Mouse (Mus musculus) testis, adult 2 months (tissue): ENCODE results near the gene C1qtnf3. TPM values are rescaled to one million over a fixed set of nuclear protein-coding genes. Genes with fewer than 3 reads are reported as not detected.

Experiments
- H3K27ac ChIP-seq: fragments of 200-500 bp; 2 replicates; pipeline ENCODE4 v1.5.1; 2012; ENCODE audit warnings: low read depth, low read length; ENCODE audit not compliant: control insufficient read depth, insufficient read depth
- H3K27me3 ChIP-seq: fragments of 200-500 bp; 2 replicates; pipeline ENCODE4 v1.6.1; 2012; ENCODE audit warnings: mild to moderate bottlenecking, low read length, moderate library complexity; ENCODE audit not compliant: control insufficient read depth, insufficient read depth
- H3K36me3 ChIP-seq: fragments of 200-500 bp; 2 replicates; pipeline ENCODE4 v1.6.1; 2012; ENCODE audit warnings: mild to moderate bottlenecking, low read length; ENCODE audit not compliant: control insufficient read depth, insufficient read depth
- H3K4me1 ChIP-seq: fragments of 200-500 bp; 2 replicates; pipeline ENCODE4 v1.6.1; 2012; ENCODE audit warnings: low read length; ENCODE audit not compliant: control insufficient read depth, insufficient read depth
- H3K4me3 ChIP-seq: fragments of 200-500 bp; 2 replicates; pipeline ENCODE4 v1.5.1; 2012; ENCODE audit warnings: low read depth, mild to moderate bottlenecking, low read length, moderate library complexity, mixed read lengths; ENCODE audit not compliant: control insufficient read depth
- CTCF ChIP-seq: fragments of 200-500 bp; IDR thresholded peaks from 2 replicates; pipeline ENCODE4 v1.5.1; 2012; ENCODE audit warnings: low read depth, mild to moderate bottlenecking, inconsistent platforms, low read length, moderate library complexity; ENCODE audit not compliant: control insufficient read depth, insufficient read depth, insufficient replicate concordance
- POLR2A ChIP-seq: fragments of 200-500 bp; IDR thresholded peaks from 2 replicates; pipeline ENCODE4 v1.6.1; 2012; ENCODE audit warnings: low read depth, mild to moderate bottlenecking, inconsistent platforms, low read length, moderate library complexity; ENCODE audit not compliant: control insufficient read depth
- polyA plus RNA-seq: library from polyadenylated mRNA; depleted of rRNA; stranded (reverse); fragments of >200 nt; gene quantifications from 2 replicates; pipeline ENCODE4 v1.2.3, GENCODE M21; 2012; rRNA removed

Gene C1qtnf3
- polyA plus RNA-seq, 1 experiment: 3.1 TPM

- Histone ChIP-seq H3K4me1 (no peaks in the 10 kb centered on the region), H3K4me3 (no peak overlapping the region), H3K36me3 (no peaks in the 10 kb centered on the region), H3K27me3 (no peaks in the 10 kb centered on the region), H3K27ac (no peak overlapping the region)
- no peak for TF ChIP-seq CTCF
- no peak for TF ChIP-seq POLR2A
Observed at GRCm38 (mm10) chr15:11010976-11011548, 58.9 kb downstream of the C1qtnf3 start.

- TF ChIP-seq POLR2A (no peak), CTCF (no peak)
- no peaks in the 10 kb centered on the region for H3K36me3 ChIP-seq
Observed at GRCm38 (mm10) chr15:11014931-11015330, 62.8 kb downstream of the C1qtnf3 start.

GRCm38 (mm10) chr15:11026801-11027561 lies 74.8 kb downstream of the C1qtnf3 start:
- H3K36me3 ChIP-seq: no peaks in the 10 kb centered on the region
- no peak overlapping the region for H3K27ac ChIP-seq
- no peaks in the 10 kb centered on the region for H3K4me1 ChIP-seq
- H3K4me3 ChIP-seq: no peak overlapping the region
- TF ChIP-seq POLR2A (no peak), CTCF (no peak)
- H3K27me3 ChIP-seq: no peaks in the 10 kb centered on the region

More at GRCm38 (mm10) chr15:11014931-11015330, 62.8 kb downstream of the C1qtnf3 start:
- Histone ChIP-seq H3K4me1 (no peaks in the 10 kb centered on the region), H3K27ac (no peak overlapping the region), H3K27me3 (no peaks in the 10 kb centered on the region), H3K4me3 (no peak overlapping the region)

Other genes with a start within 250 kb of the C1qtnf3 start
- 66.8 and 80.0 TPM in 2 replicates for gene Rai14, start 237.7 kb upstream of the C1qtnf3 start, polyA plus RNA-seq
- gene Amacr, start 29.4 kb downstream of the C1qtnf3 start, polyA plus RNA-seq: 2.4 and 2.7 TPM in 2 replicates
- 0.07 and 0.28 TPM in 2 replicates for gene Slc45a2, start 48.4 kb downstream of the C1qtnf3 start, polyA plus RNA-seq
- not detected in 2 replicates for gene Rxfp3, start 85.7 kb downstream of the C1qtnf3 start, polyA plus RNA-seq
- gene Adamts12, start 112.5 kb downstream of the C1qtnf3 start, polyA plus RNA-seq: 0.26 and 0.29 TPM in 2 replicates